Mouse (Mus musculus) kidney, postnatal 25 days (tissue): ENCODE measurements around the gene Gm35549.
"Not testable (repeated sequence)": the region's sequence is repeated elsewhere in the genome, so short reads cannot be mapped to it uniquely, and the experiment has no call there.

ENCODE experiments used
- DNase-seq, 2 experiments: peaks; one replicate each; pipeline ENCODE4 v3.0.0; 2021; ENCODE audit warnings: mixed read lengths in 2 of 2

Gene Gm35549

GRCm38 (mm10) chr9:122843760-122844159 lies at the start of gene Gm35549:
Gene Gm35549 (minus strand): TSS chr9:122844035.
- DNase-seq: no peak

GRCm38 (mm10) chr9:122886372-122887179 lies 42.7 kb upstream of the Gm35549 start:
- peak; percentile 78 to 86 for DNase-seq

- DNase-seq: no peak
These were observed 41.5 kb upstream of the Gm35549 start, which contains the start of gene Zkscan7 for GRCm38 (mm10) chr9:122885385-122885784. Gene Zkscan7 (plus strand): TSS chr9:122885685.

GRCm38 (mm10) chr9:122875145-122875544 lies 31.3 kb upstream of the Gm35549 start:
- DNase-seq: no peak

GRCm38 (mm10) chr9:122874653-122875052 lies 30.8 kb upstream of the Gm35549 start:
- no peak for DNase-seq

GRCm38 (mm10) chr9:122872595-122872994 lies 28.8 kb upstream of the Gm35549 start:
- DNase-seq: no peak

- no peak for DNase-seq
These were observed 22.4 kb upstream of the Gm35549 start for GRCm38 (mm10) chr9:122866192-122866591.

- DNase-seq: peak; percentile 81 to 91
These were observed 21.9 kb upstream of the Gm35549 start, which contains the start of gene Zfp445 for GRCm38 (mm10) chr9:122865697-122866166. Gene Zfp445 (minus strand): TSS chr9:122866006.

GRCm38 (mm10) chr9:122864848-122865247 lies 21.0 kb upstream of the Gm35549 start:
- no peak for DNase-seq

- DNase-seq: no peak
These were observed 19.9 kb upstream of the Gm35549 start for GRCm38 (mm10) chr9:122863731-122864130.

- DNase-seq: no peak
These were observed 16.9 kb upstream of the Gm35549 start for GRCm38 (mm10) chr9:122860752-122861151.

GRCm38 (mm10) chr9:122856716-122857115 lies 12.9 kb upstream of the Gm35549 start:
- no peak for DNase-seq

GRCm38 (mm10) chr9:122855617-122856016 lies 11.8 kb upstream of the Gm35549 start:
- DNase-seq: no peak

- DNase-seq: not testable (repeated sequence)
These were observed 11.3 kb upstream of the Gm35549 start for GRCm38 (mm10) chr9:122855141-122855540.

GRCm38 (mm10) chr9:122854526-122854925 lies 10.7 kb upstream of the Gm35549 start:
- DNase-seq: no peak

- DNase-seq: not testable (repeated sequence)
These were observed 4.0 kb upstream of the Gm35549 start for GRCm38 (mm10) chr9:122847811-122848311.

- peak in 1 of 2 experiments; percentile 27 for DNase-seq
These were observed 2.3 kb upstream of the Gm35549 start for GRCm38 (mm10) chr9:122846156-122846555.

GRCm38 (mm10) chr9:122845621-122846020 lies 1.8 kb upstream of the Gm35549 start:
- no peak for DNase-seq

GRCm38 (mm10) chr9:122837680-122838079 lies 6.2 kb downstream of the Gm35549 start:
- peak; percentile 74 to 85 for DNase-seq

GRCm38 (mm10) chr9:122837216-122837615 lies 6.6 kb downstream of the Gm35549 start:
- DNase-seq: no peak

- DNase-seq: peak; percentile 61 to 65
These were observed 7.0 kb downstream of the Gm35549 start for GRCm38 (mm10) chr9:122836790-122837189.

- DNase-seq: peak in 1 of 2 experiments; percentile 32
These were observed 7.7 kb downstream of the Gm35549 start for GRCm38 (mm10) chr9:122836126-122836525.

- peak in 1 of 2 experiments; percentile 13 for DNase-seq
These were observed 13.9 kb downstream of the Gm35549 start for GRCm38 (mm10) chr9:122829826-122830380.

GRCm38 (mm10) chr9:122826743-122827142 lies 17.1 kb downstream of the Gm35549 start:
- no peak for DNase-seq
